Mouse (Mus musculus): ENCODE results near the gene Rbms3.

DNA sequence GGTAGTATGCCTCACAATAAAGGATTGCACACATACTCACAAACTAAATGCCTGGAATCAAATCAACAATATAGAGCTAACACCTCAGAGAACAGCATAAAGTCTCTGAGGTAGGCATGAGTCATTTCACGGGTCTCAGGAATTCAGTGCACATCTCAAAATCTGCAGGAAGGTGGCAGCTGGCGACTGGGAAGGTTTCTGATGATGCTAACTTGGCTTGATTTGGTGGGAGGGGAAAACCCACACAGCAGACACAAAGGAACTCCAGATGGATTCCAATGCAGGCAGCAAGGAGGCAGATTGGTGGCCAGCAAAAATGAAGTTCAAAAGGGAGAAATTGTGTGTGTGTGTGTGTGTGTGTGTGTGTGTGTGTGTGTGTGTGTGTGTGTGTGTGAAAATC is 193.9 kb downstream of the Rbms3 start:
- no peak for TF ChIP-seq CTCF (IDR thresholded peaks at IDR 0.05; ENCODE audit: borderline replicate concordance, extremely low read depth, insufficient read depth, insufficient read length)
- no peak for TF ChIP-seq POLR2A (IDR thresholded peaks at IDR 0.05; ENCODE audit: borderline replicate concordance, extremely low read depth, insufficient read depth, insufficient read length, poor library complexity, severe bottlenecking)

Measured in brain, embryonic 14.5 days (tissue).